Mouse (Mus musculus) mouse embryonic stem cell (cell line): ENCODE results near the gene Emid1.

Source experiments
- in situ Hi-C, 2 experiments: fragments of 300-500 bp; cut with MboI; formaldehyde crosslinking; loops; 1 replicate in 1 of 2; 3 replicates in 1 of 2; pipeline ENCODE4 v1.14.3; 2019 to 2020; ENCODE audit warnings: low sequenced_read_pairs in 2 of 2, low pct_unique_long_range_greater_than_20kb in 1 of 2, mixed read lengths in 1 of 2; ENCODE audit not compliant: unreplicated experiment in 1 of 2

Emid1 gene

DNA sequence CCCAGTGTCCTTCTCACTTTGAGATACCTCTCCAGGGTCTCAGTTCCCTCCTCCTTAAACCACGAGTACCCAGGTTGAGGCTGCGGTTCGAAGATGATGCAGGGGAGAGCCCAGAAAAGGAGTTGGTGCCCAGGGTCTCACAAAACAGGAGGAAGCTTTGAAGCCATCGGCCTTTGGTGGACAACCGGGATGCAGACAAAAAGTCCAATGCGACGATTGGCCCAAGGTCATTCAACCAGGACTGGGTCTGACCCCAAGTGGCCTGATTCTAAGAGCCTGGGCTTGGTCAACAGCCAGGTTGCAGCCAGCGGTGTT, 94.6 kb downstream of the Emid1 start:
- in situ Hi-C loops, result no loop called here

DNA sequence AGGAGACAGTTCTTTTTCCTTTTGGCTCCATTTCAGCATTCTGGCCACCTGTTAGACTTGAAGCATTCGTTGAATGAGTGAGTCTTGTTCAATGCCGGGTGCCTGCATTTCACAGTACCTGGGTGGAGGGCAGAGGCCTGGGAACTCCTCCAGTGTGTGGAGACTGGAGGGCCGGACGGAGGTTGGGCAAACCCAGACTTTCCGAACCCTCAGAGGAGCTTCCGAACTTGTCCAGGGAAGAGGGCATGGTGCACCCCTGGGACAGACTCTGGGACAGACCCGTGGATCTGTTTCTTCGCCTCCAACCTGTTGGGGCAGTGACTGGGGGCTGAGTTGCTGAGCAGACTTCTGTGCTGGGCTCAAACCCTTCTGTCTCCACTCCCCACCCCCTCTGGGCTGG, 95.0 kb downstream of the Emid1 start:
- in situ Hi-C loops, result no loop called here
